Mouse (Mus musculus): Measurements from ENCODE around the gene Fbxo7.

The Fbxo7 gene

DNA sequence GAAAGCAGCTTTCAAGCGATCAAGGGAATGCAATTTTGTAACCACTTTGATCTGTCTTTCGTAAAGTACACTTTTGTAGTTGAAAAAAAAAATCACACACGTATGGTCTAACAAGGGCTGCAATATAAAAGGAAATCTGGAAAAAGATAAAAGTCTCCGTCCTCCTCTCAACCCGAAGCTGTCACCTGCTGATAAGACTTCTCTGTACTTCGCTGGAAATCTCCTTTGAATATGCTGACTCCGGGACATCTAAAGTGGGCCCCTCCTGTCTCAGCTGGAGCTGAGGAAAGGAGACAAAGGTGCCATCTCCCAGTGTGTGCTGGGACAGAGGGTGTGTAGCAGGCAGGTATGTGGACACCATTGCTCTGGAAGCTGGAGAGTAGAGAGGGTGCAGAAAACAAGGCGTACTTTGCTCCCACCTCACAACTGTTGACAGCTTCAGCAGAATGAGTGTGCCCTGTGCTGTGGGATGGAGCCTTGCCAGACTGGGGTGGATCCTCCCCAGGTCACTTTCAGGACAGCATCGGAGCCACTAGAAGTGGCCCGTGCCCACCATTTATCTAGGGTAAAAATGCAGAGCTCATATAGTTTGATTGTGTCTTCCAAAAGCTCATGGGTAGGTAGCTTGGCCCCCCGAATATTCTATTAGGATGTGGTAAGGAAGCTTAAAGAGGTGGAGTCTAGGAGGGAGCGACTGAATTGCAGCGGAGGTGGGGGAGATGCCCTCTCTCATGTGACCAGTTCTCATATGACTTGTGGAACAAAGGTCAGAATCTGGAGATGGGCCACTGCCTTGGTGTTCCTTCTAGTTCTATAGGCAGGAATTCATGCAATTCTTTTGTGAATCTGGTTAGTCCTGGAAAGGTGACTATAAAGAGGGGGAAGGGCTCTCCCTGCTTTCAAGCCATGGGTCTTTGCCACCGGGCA, 71.6 kb downstream of the Fbxo7 start:
- DNase-seq = no peak

DNA sequence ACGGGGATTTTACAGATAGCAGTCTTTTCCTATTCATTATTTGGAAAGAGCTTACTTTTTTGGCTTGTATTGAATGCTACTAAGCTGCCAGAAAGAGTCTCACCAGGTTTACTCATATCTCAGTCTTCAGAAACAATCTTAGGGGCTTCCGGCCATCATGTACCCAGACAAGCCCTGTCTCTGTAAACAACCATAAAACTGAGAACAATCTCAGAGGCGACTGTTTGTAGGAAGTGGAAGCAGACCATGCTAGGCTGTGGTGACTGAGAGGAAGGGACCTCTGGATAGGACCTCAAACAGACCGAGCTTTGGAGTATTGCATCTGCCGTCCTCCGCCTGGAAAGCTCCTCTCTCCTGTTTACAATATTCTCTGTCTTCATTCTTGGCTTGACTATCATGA, 76.6 kb downstream of the Fbxo7 start:
- no peak for DNase-seq

DNA sequence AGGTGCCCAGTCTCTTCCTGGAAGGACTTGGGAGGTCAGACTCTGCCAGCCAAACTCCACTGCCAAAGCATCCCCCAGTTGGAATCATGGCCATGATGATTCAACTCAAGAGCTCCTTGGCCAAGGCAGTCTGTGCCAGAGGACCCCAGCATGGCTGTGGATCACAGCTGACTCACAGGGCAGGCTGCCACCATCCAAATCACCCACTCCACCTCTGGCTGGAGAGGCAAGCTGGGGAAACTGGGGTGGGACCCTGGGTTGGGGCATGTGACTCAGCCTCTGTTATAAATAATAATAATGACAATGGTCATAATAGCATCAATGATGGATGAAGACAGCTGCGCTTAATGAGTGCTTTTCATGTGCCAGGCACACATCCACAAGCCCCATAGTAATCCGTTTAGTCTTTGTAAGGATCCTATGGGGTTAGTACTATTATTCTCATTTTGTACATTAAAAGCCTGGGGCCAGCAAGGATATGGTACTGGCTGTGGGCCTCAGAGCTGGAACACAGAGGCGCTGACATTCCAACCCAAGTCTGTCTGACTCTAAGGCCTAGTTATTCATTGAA, 78.6 kb downstream of the Fbxo7 start:
- no peak for DNase-seq
